9 mouse cellular contexts compared by ENCODE assay signal in genomic region chr13:25007115-25007514, GRCm38 (mm10). TPM values are rescaled to one million over a fixed set of nuclear protein-coding genes. Genes with fewer than 3 reads are reported as not detected.
DNase-seq lines count a peak whose midpoint lies in the region; TF ChIP-seq lines count a peak whose summit lies in the region.
"Had no signal": no experiment of that assay in that cellular context is flagged by ENCODE, and none has a peak within 500 bp of the region (broad histone marks: within the 10 kb centered on the region; RNA-seq: fewer than 3 reads in every experiment).

No protein-coding gene starts in this region.

- H3K9me3 ChIP-seq in CH12.LX (replicated peaks; ENCODE audit: low read length), result no peaks in the 10 kb centered on the region

- H3K4me1 ChIP-seq in CH12.LX (ENCODE audit: control insufficient read depth in 1 of 2, insufficient read depth in 2 of 2), result no peaks in the 10 kb centered on the region

- dilution Hi-C loops in CH12.LX (cut with MboI; ENCODE audit: extremely low pct_ligation_motif_present, extremely low pct_unique_long_range_greater_than_20kb, low sequenced_read_pairs), result no loop called here

- no peak overlapping the region for H3K4me3 ChIP-seq in CH12.LX (replicated peaks in 1 of 3; ENCODE audit: low read depth in 2 of 3, low read length in 2 of 3, poor library complexity in 1 of 3)

- TF ChIP-seq RAD21 in CH12.LX (IDR thresholded peaks at IDR 0.05; ENCODE audit: low read depth, low read length), result no peak

- no peak overlapping the region for H3K4me2 ChIP-seq in CH12.LX (ENCODE audit: insufficient read depth, low read depth, poor library complexity, severe bottlenecking)

- H3K27me3 ChIP-seq in CH12.LX (replicated peaks), result no peaks in the 10 kb centered on the region

- no peaks in the 10 kb centered on the region for H3K79me2 ChIP-seq in CH12.LX (replicated peaks; ENCODE audit: control insufficient read depth, extremely low read depth, insufficient read depth, poor library complexity, severe bottlenecking)

- TF ChIP-seq CTCF in CH12.LX (conservative IDR thresholded peaks at IDR 0.05 in 1 of 2, IDR thresholded peaks at IDR 0.05 in 1 of 2; ENCODE audit: low read depth in 2 of 2, low read length in 2 of 2), result peak; percentile 13 to 34; a peak in 2 of 4 replicates

- no peak overlapping the region for H3K27ac ChIP-seq in CH12.LX (ENCODE audit: insufficient read depth, low read depth)
- H3K27ac ChIP-seq: macrophage had no signal

- peaks cover 15 to 37% of the 10 kb centered on the region in 2 experiments for H3K36me3 ChIP-seq in CH12.LX (replicated peaks in 1 of 2; ENCODE audit: control insufficient read depth in 1 of 2, insufficient read depth in 1 of 2, low read length in 1 of 2)

- in situ Hi-C loops in CH12.LX (cut with MboI; ENCODE audit: low pct_ligation_motif_present, low pct_unique_long_range_greater_than_20kb, low sequenced_read_pairs), result no loop called here

- no peak for TF ChIP-seq EP300 in CH12.LX (IDR thresholded peaks at IDR 0.05; ENCODE audit: low read length)

- DNase-seq in adrenal gland, adult 18-20 months (ENCODE audit: low spot score in 2 of 2), result peak; percentile 41 to 42
- no peak for DNase-seq in adrenal gland, postnatal 4 days (ENCODE audit: low spot score in 2 of 2)
- DNase-seq in layer of hippocampus, postnatal 10 days (ENCODE audit: low spot score in 2 of 2), result peak; percentile 63 to 64
- no peak for DNase-seq in layer of hippocampus, postnatal 14 days (ENCODE audit: low spot score in 2 of 2)
- DNase-seq in CH12.LX (ENCODE audit: extremely low read depth), result no peak
- DNase-seq in frontal cortex, postnatal 25 days (ENCODE audit: low spot score in 2 of 2), result peak; percentile 37 to 39
- DNase-seq in lung, postnatal 10 days, result peak; percentile 55
- DNase-seq in Muller cell, postnatal 12 days (ENCODE audit: inconsistent ontology term), result no peak

- no peak overlapping the region for H3K9ac ChIP-seq in CH12.LX (ENCODE audit: insufficient read depth, low read depth)

- TF ChIP-seq POLR2A in CH12.LX (IDR thresholded peaks at IDR 0.05; ENCODE audit: low read depth, low read length), result no peak

TF ChIP-seq in CH12.LX, 34 proteins besides CTCF, POLR2A, EP300 and RAD21:
- TF ChIP-seq USF2 (conservative IDR thresholded peaks at IDR 0.05; ENCODE audit: low read depth, low read length) (no peak), USF1 (IDR thresholded peaks at IDR 0.05; ENCODE audit: low read depth, low read length) (no peak), MYC (IDR thresholded peaks at IDR 0.05; ENCODE audit: low read depth, low read length) (no peak), TCF12 (IDR thresholded peaks at IDR 0.05; ENCODE audit: low read depth, low read length) (no peak), ZMIZ1 (IDR thresholded peaks at IDR 0.05; ENCODE audit: low read depth, low read length) (no peak), UBTF (IDR thresholded peaks at IDR 0.05; ENCODE audit: low read depth, low read length) (no peak), E2F4 (IDR thresholded peaks at IDR 0.05; ENCODE audit: insufficient replicate concordance, low read depth, low read length) (no peak), JUND (conservative IDR thresholded peaks at IDR 0.05; ENCODE audit: low read depth, low read length) (no peak), MAZ (IDR thresholded peaks at IDR 0.05; ENCODE audit: low read depth, low read length) (no peak), MAX (IDR thresholded peaks at IDR 0.05; ENCODE audit: low read length) (no peak), IRF4 (IDR thresholded peaks at IDR 0.05; ENCODE audit: low read depth, low read length) (no peak), KAT2A (IDR thresholded peaks at IDR 0.05; ENCODE audit: insufficient replicate concordance, low read length) (no peak), PAX5 (IDR thresholded peaks at IDR 0.05; ENCODE audit: low read length) (no peak)
TF ChIP-seq in CH12.LX: peak in this region for 0.

RNA-seq across cellular contexts. Expression of gene Mrs2, which starts 13.1 kb away (rescaled TPM):
- 10 to 100 TPM; 50.1 to 61.3 TPM for total RNA-seq in adrenal gland, adult 18-20 months (2021)
- total RNA-seq in adrenal gland, postnatal 4 days (2021), result 10 to 100 TPM; 57.5 to 74.4 TPM
- total RNA-seq in layer of hippocampus, postnatal 10 days (2021), result 10 to 100 TPM; 50.1 to 64.5 TPM
- 10 to 100 TPM; 60.4 to 62.1 TPM for total RNA-seq in layer of hippocampus, postnatal 14 days (2021)
- total RNA-seq in CH12.LX (2012; rRNA removed), result 12.6 and 15.5 TPM in 2 replicates
- 12.1 TPM in 2 replicates for total RNA-seq in CH12.LX (2014; rRNA removed)
- 29.5 and 38.8 TPM in 2 replicates for polyA plus RNA-seq in CH12.LX (2012; ENCODE audit: insufficient read length, low read depth)

RNA-seq across cellular contexts. Expression of gene Dcdc2a, which starts 48.7 kb away (rescaled TPM):
- under 1 TPM in 1 of 2 experiments, not detected in 1; 0.56 TPM for total RNA-seq in adrenal gland, adult 18-20 months (2021)
- total RNA-seq in adrenal gland, postnatal 4 days (2021), result 10 to 100 TPM in 1 of 2 experiments, under 1 TPM in 1; 0.79 to 20.8 TPM
- total RNA-seq in layer of hippocampus, postnatal 10 days (2021), result 10 to 100 TPM in 1 of 2 experiments, 1 to 10 TPM in 1; 9.1 to 11.8 TPM
- 10 to 100 TPM in 1 of 2 experiments, 1 to 10 TPM in 1; 9.5 to 10.4 TPM for total RNA-seq in layer of hippocampus, postnatal 14 days (2021)
- not detected in 2 replicates for total RNA-seq in CH12.LX (2012; rRNA removed)
- total RNA-seq in CH12.LX (2014; rRNA removed), result not detected in 2 replicates
- polyA plus RNA-seq in CH12.LX (2012; ENCODE audit: insufficient read length, low read depth), result not detected in 2 replicates
- polyA plus RNA-seq: macrophage had no signal

Comparison
In these comparisons a context has a peak if more than half of its experiments do, and no peak if none do; other contexts are left out.
1. DNase-seq: peak in adrenal gland, adult 18-20 months (2 of 2), layer of hippocampus, postnatal 10 days (2 of 2), frontal cortex, postnatal 25 days (2 of 2) and lung, postnatal 10 days (single experiment); none in adrenal gland, postnatal 4 days (0 of 2), layer of hippocampus, postnatal 14 days (0 of 2), CH12.LX (single experiment) and Muller cell, postnatal 12 days (single experiment).